In genomic region chr2:165285621-165286020, GRCm38 (mm10) we compare ENCODE assay signal across 10 mouse cellular contexts. TPM values are rescaled to one million over a fixed set of nuclear protein-coding genes. Genes with fewer than 3 reads are reported as not detected.
DNase-seq lines count a peak whose midpoint lies in the region; ATAC-seq and TF ChIP-seq lines count a peak whose summit lies in the region.
"Had no signal": no experiment of that assay in that cellular context is flagged by ENCODE, and none has a peak within 500 bp of the region (broad histone marks: within the 10 kb centered on the region; RNA-seq: fewer than 3 reads in every experiment).

No protein-coding gene starts in this region.

- peak overlapping the region; percentile 67 for H3K27ac ChIP-seq in liver, embryonic 13.5 days
- H3K27ac ChIP-seq in small intestine, adult 2 months (ENCODE audit: insufficient read depth, low read depth, low read length), result peak overlapping the region; percentile 98
- H3K27ac ChIP-seq: hindbrain, embryonic 15.5 days had no signal

- H3K9me3 ChIP-seq in liver, embryonic 13.5 days (replicated peaks), result no peaks in the 10 kb centered on the region
- H3K9me3 ChIP-seq: hindbrain, embryonic 15.5 days had no signal

- peak overlapping the region; percentile 82; the same call in 1 of the 2 replicates for H3K9ac ChIP-seq in liver, embryonic 13.5 days
- H3K9ac ChIP-seq: hindbrain, embryonic 15.5 days had no signal

- DNase-seq in 416B (ENCODE audit: low read depth), result peak; percentile 20
- peak; percentile 56 for DNase-seq in ZHBTc4 (ENCODE audit: low read depth, low spot score)
- no peak for DNase-seq in liver, embryonic 13.5 days
- DNase-seq in right cerebral cortex, postnatal 25 days, result no peak
- no peak for DNase-seq in left cerebral cortex, adult 9 months (ENCODE audit: low spot score in 2 of 2)
- no peak for DNase-seq in cerebellum, postnatal 10 days
- no peak for DNase-seq in kidney, postnatal 14 days
- DNase-seq: gastrocnemius, postnatal 14 days had no signal

- no peak for TF ChIP-seq CTCF in small intestine, adult 2 months (IDR thresholded peaks at IDR 0.05; ENCODE audit: extremely low read depth, insufficient read length, insufficient replicate concordance, low read depth, low read length)

- TF ChIP-seq POLR2A in small intestine, adult 2 months (IDR thresholded peaks at IDR 0.05; ENCODE audit: low read depth, low read length), result no peak

- H3K4me2 ChIP-seq in liver, embryonic 13.5 days, result peak overlapping the region; percentile 97

- H3K4me3 ChIP-seq in liver, embryonic 13.5 days (replicated peaks), result peak overlapping the region; percentile 83
- peak overlapping the region; percentile 93 for H3K4me3 ChIP-seq in small intestine, adult 2 months (ENCODE audit: low read depth, low read length)
- H3K4me3 ChIP-seq: hindbrain, embryonic 15.5 days had no signal

- ATAC-seq in liver, embryonic 13.5 days (ENCODE audit: low read depth), result no peak

- H3K4me1 ChIP-seq in liver, embryonic 13.5 days (replicated peaks), result peaks cover 46% of the 10 kb centered on the region
- peaks cover 43% of the 10 kb centered on the region for H3K4me1 ChIP-seq in small intestine, adult 2 months (ENCODE audit: control insufficient read depth, insufficient read depth, insufficient read length, low read length)

- H3K27me3 ChIP-seq in liver, embryonic 13.5 days, result no peaks in the 10 kb centered on the region
- no peaks in the 10 kb centered on the region for H3K27me3 ChIP-seq in small intestine, adult 2 months (ENCODE audit: control insufficient read depth, insufficient read depth, low read length)
- H3K27me3 ChIP-seq: hindbrain, embryonic 15.5 days had no signal

- 37% methylated on average over 8 of the region's 8 CpGs for WGBS in liver, embryonic 13.5 days (ENCODE audit: insufficient replicate concordance)
- 64% methylated on average over 8 of the region's 8 CpGs for WGBS in small intestine, adult 2 months

- H3K36me3 ChIP-seq in liver, embryonic 13.5 days, result peaks cover 34% of the 10 kb centered on the region
- H3K36me3 ChIP-seq in small intestine, adult 2 months (ENCODE audit: control insufficient read depth, insufficient read depth, low read length), result peaks cover 29% of the 10 kb centered on the region

RNA-seq across cellular contexts. Expression of gene Slc35c2, which starts 2.0 kb away (rescaled TPM):
- polyA plus RNA-seq in liver, embryonic 13.5 days (2015; fragmentation: Nextera tagmentation; extraction: Ambion mirVana), result 40.2 and 40.3 TPM in 2 replicates
- 103 and 171 TPM in 2 replicates for polyA plus RNA-seq in small intestine, adult 2 months (2012; rRNA removed)

RNA-seq across cellular contexts. Expression of gene Elmo2, which starts 40.7 kb away (rescaled TPM):
- polyA plus RNA-seq in liver, embryonic 13.5 days (2015; fragmentation: Nextera tagmentation; extraction: Ambion mirVana), result 14.2 and 16.7 TPM in 2 replicates
- 34.3 and 66.1 TPM in 2 replicates for polyA plus RNA-seq in small intestine, adult 2 months (2012; rRNA removed)

RNA-seq across cellular contexts. Expression of gene Cdh22, which starts 51.0 kb away (rescaled TPM):
- not detected in 2 replicates for polyA plus RNA-seq in liver, embryonic 13.5 days (2015; fragmentation: Nextera tagmentation; extraction: Ambion mirVana)
- polyA plus RNA-seq in small intestine, adult 2 months (2012; rRNA removed), result 0.08 and 0.42 TPM in 2 replicates

Comparison
In these comparisons a context has a peak if more than half of its experiments do, and no peak if none do; other contexts are left out.
1. DNase-seq: peak in 416B (single experiment) and ZHBTc4 (single experiment); none in liver, embryonic 13.5 days (single experiment), right cerebral cortex, postnatal 25 days (single experiment), left cerebral cortex, adult 9 months (0 of 2), cerebellum, postnatal 10 days (0 of 2) and kidney, postnatal 14 days (single experiment).